ENCODE assay signal across 18 mouse cellular contexts in the genomic region with DNA sequence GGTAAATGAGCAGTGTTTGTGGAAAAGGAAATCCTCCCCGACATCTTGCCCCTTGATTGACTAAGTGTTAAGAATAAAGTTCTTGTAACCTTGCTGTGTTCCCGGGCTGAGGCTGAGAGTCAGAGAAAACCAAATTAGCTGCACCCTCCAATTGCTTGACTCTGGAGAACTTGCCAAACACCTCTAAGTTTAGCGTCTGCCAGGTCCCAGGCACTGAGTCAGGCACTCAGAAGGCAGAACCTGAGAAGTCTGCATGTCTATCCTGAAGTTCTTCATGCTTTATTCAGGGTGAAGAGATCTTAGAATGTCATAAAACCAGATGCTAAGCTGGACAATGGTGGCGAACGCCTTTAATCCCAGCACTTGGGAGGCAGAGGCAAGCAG. TPM values are rescaled to one million over a fixed set of nuclear protein-coding genes. Genes with fewer than 3 reads are reported as not detected.
A peak's percentile ranks its signal among the peaks of the same experiment; 100 is the strongest.
DNase-seq lines count a peak whose midpoint lies in the region; ATAC-seq and TF ChIP-seq lines count a peak whose summit lies in the region.
"Had no signal": no experiment of that assay in that cellular context is flagged by ENCODE, and none has a peak within 500 bp of the region (broad histone marks: within the 10 kb centered on the region; RNA-seq: fewer than 3 reads in every experiment).

No protein-coding gene starts in this region.

- H3K4me2 ChIP-seq in lung, embryonic 15.5 days = no peak overlapping the region
- no peak overlapping the region for H3K4me2 ChIP-seq in heart, embryonic 14.5 days (ENCODE audit: low read length)

- DNase-seq in heart, adult 18-20 months = peak; percentile 42 to 63
- no peak for DNase-seq in heart, adult 11 months
- DNase-seq in lung, adult 2 months = no peak
- peak; percentile 19 for DNase-seq in kidney, postnatal 10 days
- no peak for DNase-seq in right cerebral cortex, postnatal 36 days (ENCODE audit: low spot score in 2 of 2)
- no peak for DNase-seq in adrenal gland, postnatal 25 days
- DNase-seq: adrenal gland, postnatal 10 days; cerebellum, postnatal 36 days; gastrocnemius, postnatal 25 days; thymus, postnatal 14 days had no signal

- no peaks in the 10 kb centered on the region for H3K27me3 ChIP-seq in lung, embryonic 15.5 days
- no peaks in the 10 kb centered on the region for H3K27me3 ChIP-seq in heart, embryonic 14.5 days (ENCODE audit: control insufficient read depth, insufficient read depth, low read length)
- H3K27me3 ChIP-seq: neural tube, embryonic 12.5 days had no signal

- no peaks in the 10 kb centered on the region for H3K36me3 ChIP-seq in lung, embryonic 15.5 days
- H3K36me3 ChIP-seq in heart, embryonic 14.5 days (ENCODE audit: control insufficient read depth, insufficient read depth, low read length) = no peaks in the 10 kb centered on the region
- H3K36me3 ChIP-seq: embryonic facial prominence, embryonic 12.5 days; G1E; liver, embryonic 12.5 days; neural tube, embryonic 12.5 days had no signal

- no peaks in the 10 kb centered on the region for H3K9me3 ChIP-seq in lung, embryonic 15.5 days
- H3K9me3 ChIP-seq in heart, embryonic 14.5 days (ENCODE audit: control insufficient read depth, low read length) = no peaks in the 10 kb centered on the region
- H3K9me3 ChIP-seq: embryonic facial prominence, embryonic 12.5 days; liver, embryonic 12.5 days; neural tube, embryonic 12.5 days had no signal

- WGBS in lung, embryonic 15.5 days = 52% methylated on average over 5 of the region's 5 CpGs
- 48% methylated on average over 5 of the region's 5 CpGs for WGBS in lung, adult 2 months
- 54% methylated on average over 5 of the region's 5 CpGs for WGBS in heart, embryonic 14.5 days

- TF ChIP-seq POLR2A in lung, adult 2 months (IDR thresholded peaks at IDR 0.05; ENCODE audit: borderline replicate concordance, extremely low read depth, low read depth, low read length) = no peak

- no peak overlapping the region for H3K4me3 ChIP-seq in lung, embryonic 15.5 days
- H3K4me3 ChIP-seq in lung, adult 2 months (replicated peaks; ENCODE audit: extremely low read depth, low read depth, low read length) = no peak overlapping the region
- no peak overlapping the region for H3K4me3 ChIP-seq in heart, embryonic 14.5 days (ENCODE audit: control insufficient read depth in 1 of 2, insufficient read depth in 1 of 2, low read depth in 1 of 2, low read length in 2 of 2)
- H3K4me3 ChIP-seq: embryonic facial prominence, embryonic 12.5 days; layer of hippocampus, adult 2 months; neural tube, embryonic 12.5 days had no signal

- no peak for TF ChIP-seq CTCF in lung, adult 2 months (IDR thresholded peaks at IDR 0.05; ENCODE audit: insufficient read depth, low read length)

- peak overlapping the region; percentile 71 for H3K27ac ChIP-seq in lung, embryonic 15.5 days
- H3K27ac ChIP-seq in heart, embryonic 14.5 days (replicated peaks in 1 of 2; ENCODE audit: control insufficient read depth in 1 of 2, insufficient read depth in 1 of 2, low read depth in 2 of 2, low read length in 2 of 2) = peak overlapping the region; percentile 57 to 60
- H3K27ac ChIP-seq: layer of hippocampus, adult 2 months; liver, embryonic 12.5 days; neural tube, embryonic 12.5 days had no signal

- H3K9ac ChIP-seq in lung, embryonic 15.5 days = no peak overlapping the region
- no peak overlapping the region for H3K9ac ChIP-seq in heart, embryonic 14.5 days (ENCODE audit: low read length)
- H3K9ac ChIP-seq: embryonic facial prominence, embryonic 12.5 days; liver, embryonic 12.5 days; neural tube, embryonic 12.5 days had no signal

- ATAC-seq in lung, embryonic 15.5 days (ENCODE audit: borderline replicate concordance, extremely low read depth, low FRiP score, low TSS enrichment) = no peak
- no peak for ATAC-seq in heart, embryonic 14.5 days (ENCODE audit: insufficient number of reproducible peaks, insufficient read depth, low FRiP score, low read depth)
- ATAC-seq: forebrain, embryonic 14.5 days had no signal

- peaks cover 10% of the 10 kb centered on the region; the same call in 1 of the 2 replicates for H3K4me1 ChIP-seq in lung, embryonic 15.5 days
- peaks cover 24% of the 10 kb centered on the region for H3K4me1 ChIP-seq in lung, adult 2 months (ENCODE audit: control insufficient read depth, insufficient read depth, low read length)
- peaks cover 25 to 52% of the 10 kb centered on the region in 2 experiments for H3K4me1 ChIP-seq in heart, embryonic 14.5 days (ENCODE audit: control insufficient read depth in 2 of 2, insufficient read depth in 2 of 2, low read length in 2 of 2)

RNA-seq across cellular contexts. Expression of gene Cryzl2, which starts 9.6 kb away (rescaled TPM):
- total RNA-seq in heart, adult 18-20 months (2021) = 10 to 100 TPM; 11.7 to 13.9 TPM
- 11.4 and 13.4 TPM in 2 replicates for polyA plus RNA-seq in lung, embryonic 15.5 days (2015; fragmentation: Nextera tagmentation; extraction: Ambion mirVana)
- polyA plus RNA-seq in lung, adult 2 months (2012; rRNA removed) = 13.3 and 15.0 TPM in 2 replicates
- 37.9 and 39.2 TPM in 2 replicates for polyA plus RNA-seq in heart, embryonic 14.5 days (2014; fragmentation: Nextera tagmentation; extraction: Ambion mirVana)
- total RNA-seq in adrenal gland, postnatal 25 days (2021) = 45.7 and 60.0 TPM in 2 replicates
- polyA plus RNA-seq: G1E had no signal

RNA-seq across cellular contexts. Expression of gene Rasal2, which starts 36.4 kb away (rescaled TPM):
- total RNA-seq in heart, adult 18-20 months (2021) = 10 to 100 TPM; 19.8 to 23.9 TPM
- 8.9 and 9.5 TPM in 2 replicates for polyA plus RNA-seq in lung, embryonic 15.5 days (2015; fragmentation: Nextera tagmentation; extraction: Ambion mirVana)
- 7.6 and 10.4 TPM in 2 replicates for polyA plus RNA-seq in lung, adult 2 months (2012; rRNA removed)
- polyA plus RNA-seq in heart, embryonic 14.5 days (2014; fragmentation: Nextera tagmentation; extraction: Ambion mirVana) = 24.8 and 26.6 TPM in 2 replicates
- 14.5 and 16.9 TPM in 2 replicates for total RNA-seq in adrenal gland, postnatal 25 days (2021)

RNA-seq across cellular contexts. Expression of gene Sec16b, which starts 57.7 kb away (rescaled TPM):
- total RNA-seq in heart, adult 18-20 months (2021) = under 1 TPM; 0.45 to 0.62 TPM
- polyA plus RNA-seq in lung, embryonic 15.5 days (2015; fragmentation: Nextera tagmentation; extraction: Ambion mirVana) = 2.1 and 2.4 TPM in 2 replicates
- 5.8 and 8.0 TPM in 2 replicates for polyA plus RNA-seq in lung, adult 2 months (2012; rRNA removed)
- 1.2 TPM in 2 replicates for polyA plus RNA-seq in heart, embryonic 14.5 days (2014; fragmentation: Nextera tagmentation; extraction: Ambion mirVana)
- 0.58 and 1.9 TPM in 2 replicates for total RNA-seq in adrenal gland, postnatal 25 days (2021)
- polyA plus RNA-seq: G1E had no signal

Comparison
In these comparisons a context has a peak if more than half of its experiments do, and no peak if none do; other contexts are left out.
1. DNase-seq: peak in heart, adult 18-20 months (2 of 2) and kidney, postnatal 10 days (single experiment); none in heart, adult 11 months (single experiment), lung, adult 2 months (single experiment), right cerebral cortex, postnatal 36 days (0 of 2) and adrenal gland, postnatal 25 days (single experiment).